Mouse (Mus musculus): Measurements from ENCODE around the gene Prr30.
"Not testable (repeated sequence)": the region's sequence is repeated elsewhere in the genome, so short reads cannot be mapped to it uniquely, and the experiment has no call there.

Prr30 gene

GRCm38 (mm10) chr14:101200230-101200629 lies at the start of gene Prr30:
Gene Prr30, minus strand, starts transcription at chr14:101200330.
- DNase-seq (ENCODE audit: low spot score in 2 of 2): no peak

- no peak for DNase-seq (ENCODE audit: low spot score in 2 of 2)
These were observed 46.7 kb upstream of the Prr30 start for GRCm38 (mm10) chr14:101246793-101247192.

- no peak for DNase-seq (ENCODE audit: low spot score in 2 of 2)
These were observed 45.6 kb upstream of the Prr30 start for GRCm38 (mm10) chr14:101245706-101246105.

GRCm38 (mm10) chr14:101244441-101244840 lies 44.3 kb upstream of the Prr30 start:
- not testable (repeated sequence) for DNase-seq (ENCODE audit: low spot score in 2 of 2)

GRCm38 (mm10) chr14:101237965-101238364 lies 37.8 kb upstream of the Prr30 start:
- DNase-seq (ENCODE audit: low spot score in 2 of 2): no peak

- no peak for DNase-seq (ENCODE audit: low spot score in 2 of 2)
These were observed 28.9 kb upstream of the Prr30 start for GRCm38 (mm10) chr14:101229068-101229467.

- no peak for DNase-seq (ENCODE audit: low spot score in 2 of 2)
These were observed 22.2 kb upstream of the Prr30 start for GRCm38 (mm10) chr14:101222319-101222718.

GRCm38 (mm10) chr14:101172258-101172657 lies 27.9 kb downstream of the Prr30 start:
- DNase-seq (ENCODE audit: low spot score in 2 of 2): no peak

Measured in frontal cortex, postnatal 14 days (tissue).